Mouse (Mus musculus) spleen, adult 12 weeks (tissue): ENCODE data around the gene 5430419D17Rik.

Experiments
- DNase-seq: peaks from one replicate; pipeline ENCODE4 v3.0.0; 2022; ENCODE audit warnings: low spot score

Gene 5430419D17Rik

GRCm38 (mm10) chr7:131174121-131174520, at the start of gene 5430419D17Rik:
Gene 5430419D17Rik, plus strand, starts transcription at chr7:131174402.
- no peak for DNase-seq

GRCm38 (mm10) chr7:131130021-131130420, 44.2 kb upstream of the 5430419D17Rik start:
- no peak for DNase-seq

GRCm38 (mm10) chr7:131133181-131133580, 41.0 kb upstream of the 5430419D17Rik start:
- no peak for DNase-seq

- DNase-seq, result no peak
These were observed 28.0 kb upstream of the 5430419D17Rik start, which contains the start of gene 4933402N03Rik for GRCm38 (mm10) chr7:131146214-131146613. Gene 4933402N03Rik, minus strand, starts transcription at chr7:131146314.

GRCm38 (mm10) chr7:131150179-131150578, 24.0 kb upstream of the 5430419D17Rik start:
- DNase-seq, result no peak

GRCm38 (mm10) chr7:131153044-131153443, 21.2 kb upstream of the 5430419D17Rik start:
- no peak for DNase-seq

- no peak for DNase-seq
These were observed 12.0 kb upstream of the 5430419D17Rik start for GRCm38 (mm10) chr7:131162251-131162650.

GRCm38 (mm10) chr7:131167771-131168170, 6.4 kb upstream of the 5430419D17Rik start:
- no peak for DNase-seq

GRCm38 (mm10) chr7:131169099-131169498, 5.1 kb upstream of the 5430419D17Rik start:
- DNase-seq, result no peak

GRCm38 (mm10) chr7:131182685-131183084, 8.5 kb downstream of the 5430419D17Rik start:
- no peak for DNase-seq

- DNase-seq, result no peak
These were observed 10.1 kb downstream of the 5430419D17Rik start for GRCm38 (mm10) chr7:131184339-131184738.

- DNase-seq, result no peak
These were observed 12.8 kb downstream of the 5430419D17Rik start for GRCm38 (mm10) chr7:131187047-131187446.

- DNase-seq, result no peak
These were observed 13.8 kb downstream of the 5430419D17Rik start for GRCm38 (mm10) chr7:131187996-131188395.

GRCm38 (mm10) chr7:131223086-131223485, 48.9 kb downstream of the 5430419D17Rik start:
- DNase-seq, result no peak

- no peak for DNase-seq
These were observed 61.9 kb downstream of the 5430419D17Rik start for GRCm38 (mm10) chr7:131236091-131236490.

GRCm38 (mm10) chr7:131244993-131245392, 70.8 kb downstream of the 5430419D17Rik start:
- no peak for DNase-seq

GRCm38 (mm10) chr7:131256841-131257240, 82.6 kb downstream of the 5430419D17Rik start:
- DNase-seq, result no peak

GRCm38 (mm10) chr7:131257309-131257708, 83.1 kb downstream of the 5430419D17Rik start:
- DNase-seq, result no peak

GRCm38 (mm10) chr7:131260946-131261345, 86.7 kb downstream of the 5430419D17Rik start:
- no peak for DNase-seq

- no peak for DNase-seq
These were observed 90.0 kb downstream of the 5430419D17Rik start for GRCm38 (mm10) chr7:131264251-131264650.

GRCm38 (mm10) chr7:131265851-131266250, 91.6 kb downstream of the 5430419D17Rik start:
- no peak for DNase-seq

GRCm38 (mm10) chr7:131297151-131297550, 122.9 kb downstream of the 5430419D17Rik start:
- DNase-seq, result no peak

GRCm38 (mm10) chr7:131303340-131303739, 129.1 kb downstream of the 5430419D17Rik start:
- DNase-seq, result no peak

- DNase-seq, result no peak
These were observed 132.5 kb downstream of the 5430419D17Rik start for GRCm38 (mm10) chr7:131306733-131307132.

- DNase-seq, result no peak
These were observed 140.3 kb downstream of the 5430419D17Rik start for GRCm38 (mm10) chr7:131314493-131314892.
